16 mouse cellular contexts compared by ENCODE assay signal in the genomic region with DNA sequence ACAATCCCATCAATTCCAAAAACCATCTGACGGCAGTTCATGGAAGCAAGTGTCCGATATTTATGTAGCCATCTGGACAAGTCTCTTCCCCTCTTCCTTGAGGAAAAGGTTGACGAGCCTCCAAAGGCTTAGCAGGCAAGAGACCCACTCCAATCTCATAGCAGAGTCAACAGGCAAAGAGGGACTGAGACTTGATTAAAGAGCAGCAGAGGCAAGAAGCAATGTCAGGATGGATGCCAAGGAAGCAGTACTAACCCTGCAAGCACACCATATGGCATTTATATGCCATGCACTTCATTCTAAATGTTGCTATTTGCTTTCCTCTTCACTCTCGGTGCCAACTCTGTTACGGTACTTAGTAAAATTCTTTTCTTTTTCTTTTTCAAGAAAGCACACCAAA.
DNase-seq lines count a peak whose midpoint lies in the region; ATAC-seq and TF ChIP-seq lines count a peak whose summit lies in the region.
"Had no signal": no experiment of that assay in that cellular context is flagged by ENCODE, and none has a peak within 500 bp of the region (broad histone marks: within the 10 kb centered on the region; RNA-seq: fewer than 3 reads in every experiment).

No protein-coding gene starts in this region.

- H3K4me2 ChIP-seq in hindbrain, postnatal 0 days (ENCODE audit: low read depth, low read length), result no peak overlapping the region
- no peak overlapping the region for H3K4me2 ChIP-seq in hindbrain, embryonic 13.5 days
- no peak overlapping the region for H3K4me2 ChIP-seq in midbrain, postnatal 0 days (ENCODE audit: low read depth, low read length, poor library complexity, severe bottlenecking)
- H3K4me2 ChIP-seq in midbrain, embryonic 15.5 days, result no peak overlapping the region
- peak overlapping the region; percentile 11; the same call in 1 of the 2 replicates for H3K4me2 ChIP-seq in forebrain, embryonic 16.5 days (ENCODE audit: low read length)
- no peak overlapping the region for H3K4me2 ChIP-seq in neural tube, embryonic 15.5 days
- H3K4me2 ChIP-seq: midbrain, embryonic 13.5 days had no signal

- no peaks in the 10 kb centered on the region for H3K27me3 ChIP-seq in hindbrain, postnatal 0 days (ENCODE audit: insufficient read depth, low read length)
- no peaks in the 10 kb centered on the region for H3K27me3 ChIP-seq in hindbrain, embryonic 13.5 days
- H3K27me3 ChIP-seq in midbrain, postnatal 0 days (ENCODE audit: insufficient read depth, low read length), result no peaks in the 10 kb centered on the region
- H3K27me3 ChIP-seq in midbrain, embryonic 15.5 days (replicated peaks), result no peaks in the 10 kb centered on the region
- H3K27me3 ChIP-seq in forebrain, embryonic 16.5 days (replicated peaks; ENCODE audit: control insufficient read depth, insufficient read depth, low read length), result no peaks in the 10 kb centered on the region
- no peaks in the 10 kb centered on the region for H3K27me3 ChIP-seq in neural tube, embryonic 15.5 days (replicated peaks)
- H3K27me3 ChIP-seq: midbrain, embryonic 13.5 days had no signal

- peaks cover 8% of the 10 kb centered on the region for H3K4me1 ChIP-seq in hindbrain, postnatal 0 days (ENCODE audit: insufficient read depth, low read length)
- H3K4me1 ChIP-seq in hindbrain, embryonic 13.5 days (replicated peaks), result peaks cover 9% of the 10 kb centered on the region; the same call in 1 of the 2 replicates
- 0 out of 2 replicates have a peak, but pooled peaks cover 3% of the 10 kb centered on the region for H3K4me1 ChIP-seq in midbrain, postnatal 0 days (ENCODE audit: insufficient read depth, low read length)
- H3K4me1 ChIP-seq in midbrain, embryonic 15.5 days, result no peaks in the 10 kb centered on the region
- H3K4me1 ChIP-seq in forebrain, embryonic 16.5 days (replicated peaks; ENCODE audit: control insufficient read depth, insufficient read depth, low read length), result peaks cover 14% of the 10 kb centered on the region
- peaks cover 6% of the 10 kb centered on the region; the same call in 1 of the 2 replicates for H3K4me1 ChIP-seq in neural tube, embryonic 15.5 days
- H3K4me1 ChIP-seq: heart, embryonic 10.5 days had no signal

- peak; percentile 73 for ATAC-seq in hindbrain, postnatal 0 days
- ATAC-seq in hindbrain, embryonic 13.5 days (ENCODE audit: low FRiP score), result no peak
- no peak for ATAC-seq in midbrain, postnatal 0 days (ENCODE audit: low FRiP score)
- ATAC-seq in midbrain, embryonic 15.5 days (replicated peaks), result no peak
- peak; percentile 71 for ATAC-seq in forebrain, embryonic 16.5 days
- ATAC-seq in neural tube, embryonic 15.5 days (ENCODE audit: low FRiP score), result no peak
- ATAC-seq: midbrain, embryonic 13.5 days had no signal

- peak; percentile 62 for DNase-seq in hindbrain, postnatal 0 days (ENCODE audit: low spot score)
- peak; percentile 70 for DNase-seq in midbrain, postnatal 0 days (ENCODE audit: low spot score)
- peak; percentile 72 for DNase-seq in cerebellum, adult 8-10 months
- DNase-seq in urinary bladder, adult 18-20 months (ENCODE audit: low spot score in 2 of 2), result no peak
- DNase-seq: gastrocnemius, postnatal 14 days; kidney, adult 11 months; kidney, postnatal 36 days; lung, postnatal 4 days; spleen, adult 18-20 months had no signal

- H3K36me3 ChIP-seq in hindbrain, postnatal 0 days (ENCODE audit: insufficient read depth, low read length), result no peaks in the 10 kb centered on the region
- peaks cover 10% of the 10 kb centered on the region for H3K36me3 ChIP-seq in hindbrain, embryonic 13.5 days
- no peaks in the 10 kb centered on the region; the same call in 1 of the 2 replicates for H3K36me3 ChIP-seq in midbrain, postnatal 0 days (ENCODE audit: insufficient read depth, low read length)
- no peaks in the 10 kb centered on the region for H3K36me3 ChIP-seq in midbrain, embryonic 15.5 days (replicated peaks)
- H3K36me3 ChIP-seq in forebrain, embryonic 16.5 days (ENCODE audit: control insufficient read depth, insufficient read depth), result no peaks in the 10 kb centered on the region
- no peaks in the 10 kb centered on the region for H3K36me3 ChIP-seq in neural tube, embryonic 15.5 days
- H3K36me3 ChIP-seq: heart, embryonic 10.5 days had no signal

- no peaks in the 10 kb centered on the region for H3K9me3 ChIP-seq in hindbrain, postnatal 0 days (ENCODE audit: low read length)
- H3K9me3 ChIP-seq in hindbrain, embryonic 13.5 days, result no peaks in the 10 kb centered on the region
- no peaks in the 10 kb centered on the region for H3K9me3 ChIP-seq in midbrain, postnatal 0 days (ENCODE audit: low read length)
- no peaks in the 10 kb centered on the region for H3K9me3 ChIP-seq in midbrain, embryonic 15.5 days
- no peaks in the 10 kb centered on the region; the same call in 1 of the 2 replicates for H3K9me3 ChIP-seq in forebrain, embryonic 16.5 days (ENCODE audit: control insufficient read depth, low read length)
- H3K9me3 ChIP-seq in neural tube, embryonic 15.5 days (replicated peaks), result no peaks in the 10 kb centered on the region
- H3K9me3 ChIP-seq: heart, embryonic 10.5 days; midbrain, embryonic 13.5 days had no signal

- 51% methylated on average over 5 of the region's 5 CpGs for WGBS in hindbrain, postnatal 0 days
- WGBS in hindbrain, embryonic 13.5 days, result 84% methylated on average over 5 of the region's 5 CpGs
- WGBS in midbrain, postnatal 0 days, result 73% methylated on average over 5 of the region's 5 CpGs
- WGBS in midbrain, embryonic 15.5 days, result 69% methylated on average over 5 of the region's 5 CpGs
- 51% methylated on average over 5 of the region's 5 CpGs for WGBS in forebrain, embryonic 16.5 days
- WGBS in neural tube, embryonic 15.5 days, result 74% methylated on average over 5 of the region's 5 CpGs

- peak overlapping the region; percentile 60; the same call in 1 of the 2 replicates for H3K27ac ChIP-seq in hindbrain, postnatal 0 days
- no peak overlapping the region for H3K27ac ChIP-seq in hindbrain, embryonic 13.5 days
- no peak overlapping the region for H3K27ac ChIP-seq in midbrain, postnatal 0 days (ENCODE audit: low read depth, low read length)
- no peak overlapping the region for H3K27ac ChIP-seq in midbrain, embryonic 15.5 days
- H3K27ac ChIP-seq in forebrain, embryonic 16.5 days (ENCODE audit: low read length), result peak overlapping the region; percentile 76
- H3K27ac ChIP-seq in neural tube, embryonic 15.5 days (replicated peaks), result no peak overlapping the region
- H3K27ac ChIP-seq: heart, embryonic 10.5 days; liver, embryonic 14.5 days; midbrain, embryonic 13.5 days had no signal

- no peak for TF ChIP-seq CTCF in hindbrain, postnatal 0 days (IDR thresholded peaks at IDR 0.05; ENCODE audit: low read depth)
- no peak for TF ChIP-seq CTCF in midbrain, postnatal 0 days (IDR thresholded peaks at IDR 0.05)

- no peak overlapping the region for H3K9ac ChIP-seq in hindbrain, postnatal 0 days (replicated peaks; ENCODE audit: low read length)
- H3K9ac ChIP-seq in hindbrain, embryonic 13.5 days, result no peak overlapping the region
- no peak overlapping the region for H3K9ac ChIP-seq in midbrain, postnatal 0 days (replicated peaks; ENCODE audit: low read length, poor library complexity, severe bottlenecking)
- H3K9ac ChIP-seq in midbrain, embryonic 15.5 days, result no peak overlapping the region
- H3K9ac ChIP-seq in forebrain, embryonic 16.5 days (replicated peaks; ENCODE audit: low read depth, low read length), result no peak overlapping the region
- no peak overlapping the region for H3K9ac ChIP-seq in neural tube, embryonic 15.5 days (replicated peaks)
- H3K9ac ChIP-seq: liver, embryonic 14.5 days; midbrain, embryonic 13.5 days had no signal

- H3K4me3 ChIP-seq in hindbrain, postnatal 0 days (ENCODE audit: low read length), result no peak overlapping the region
- no peak overlapping the region for H3K4me3 ChIP-seq in hindbrain, embryonic 13.5 days
- H3K4me3 ChIP-seq in midbrain, postnatal 0 days (ENCODE audit: low read depth, low read length), result no peak overlapping the region
- H3K4me3 ChIP-seq in midbrain, embryonic 15.5 days, result no peak overlapping the region
- no peak overlapping the region for H3K4me3 ChIP-seq in forebrain, embryonic 16.5 days (replicated peaks; ENCODE audit: low read length)
- no peak overlapping the region for H3K4me3 ChIP-seq in neural tube, embryonic 15.5 days (replicated peaks)
- H3K4me3 ChIP-seq: heart, embryonic 10.5 days; midbrain, embryonic 13.5 days had no signal

Comparison
In these comparisons a context has a peak if more than half of its experiments do, and no peak if none do; other contexts are left out.
1. ATAC-seq: peak in hindbrain, postnatal 0 days (single experiment) and forebrain, embryonic 16.5 days (single experiment); none in hindbrain, embryonic 13.5 days (single experiment), midbrain, postnatal 0 days (single experiment), midbrain, embryonic 15.5 days (single experiment) and neural tube, embryonic 15.5 days (single experiment).
2. H3K27ac ChIP-seq: peak in hindbrain, postnatal 0 days (single experiment) and forebrain, embryonic 16.5 days (single experiment); none in hindbrain, embryonic 13.5 days (single experiment), midbrain, postnatal 0 days (single experiment), midbrain, embryonic 15.5 days (single experiment) and neural tube, embryonic 15.5 days (single experiment).
3. DNase-seq: peak in hindbrain, postnatal 0 days (single experiment), midbrain, postnatal 0 days (single experiment) and cerebellum, adult 8-10 months (single experiment); none in urinary bladder, adult 18-20 months (0 of 2).